Mouse (Mus musculus) bone marrow macrophage, adult 2 months (primary cell): ENCODE data around the gene Map3k7cl.

Experiments used
- CTCF ChIP-seq: IDR thresholded peaks from 2 replicates; pipeline ENCODE4 v1.5.1; 2012; ENCODE audit warnings: low read depth, mild to moderate bottlenecking, low read length, moderate library complexity
- POLR2A ChIP-seq: IDR thresholded peaks from 2 replicates; pipeline ENCODE4 v1.6.1; 2012; ENCODE audit warnings: mild to moderate bottlenecking, low read depth, low read length, borderline replicate concordance

DNA sequence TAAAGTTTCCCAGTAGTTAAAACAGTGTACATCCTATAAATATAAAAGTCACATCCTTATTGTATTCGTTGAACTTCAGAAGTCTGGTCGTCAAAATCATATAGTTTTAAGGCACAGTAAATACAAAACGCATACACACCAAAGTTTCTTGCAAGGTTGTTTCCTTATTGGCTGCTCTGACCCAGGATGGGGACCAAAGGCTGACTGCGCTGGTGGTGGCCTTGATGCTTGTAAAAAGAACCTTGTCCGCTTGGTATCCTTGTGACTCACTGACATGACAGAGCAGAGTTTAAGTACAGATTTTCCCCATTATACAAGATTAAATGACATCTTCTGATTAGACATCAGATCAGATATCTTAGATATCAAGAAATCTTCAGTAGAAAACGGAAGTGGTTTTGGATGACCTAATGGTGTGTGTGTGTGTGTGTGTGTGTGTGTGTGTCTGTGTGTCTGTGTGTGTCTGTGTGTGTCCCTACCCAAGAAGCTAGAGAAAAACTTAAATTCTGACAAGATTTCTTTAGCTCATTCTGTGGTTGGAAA, 82.2 kb downstream of the Map3k7cl start:
- no peak for TF ChIP-seq CTCF
- TF ChIP-seq POLR2A = no peak
